Mouse (Mus musculus) forebrain, embryonic 13.5 days (tissue): ENCODE measurements around the gene Supt6. TPM values are rescaled to one million over a fixed set of nuclear protein-coding genes. Genes with fewer than 3 reads are reported as not detected.
A peak's percentile ranks its signal among the peaks of the same experiment; 100 is the strongest.

Experiments
- ATAC-seq: fragments of 200-750 bp; cut with Nextera tagmentation; 2 replicates; pipeline ENCODE4 v1.8.0; 2017
- H3K27ac ChIP-seq: fragments of 300-500 bp; sonication (generic); 2 replicates; pipeline ENCODE4 v1.5.1; 2015; ENCODE audit warnings: inconsistent platforms, mild to moderate bottlenecking, moderate library complexity
- H3K27me3 ChIP-seq: fragments of 300-500 bp; sonication (generic); 2 replicates; pipeline ENCODE4 v1.6.1; 2015; ENCODE audit warnings: mild to moderate bottlenecking, inconsistent platforms
- H3K36me3 ChIP-seq: fragments of 300-500 bp; sonication (generic); 2 replicates; pipeline ENCODE4 v1.6.1; 2015; ENCODE audit warnings: mild to moderate bottlenecking, inconsistent platforms; ENCODE audit not compliant: poor library complexity, severe bottlenecking
- H3K4me1 ChIP-seq: fragments of 300-500 bp; sonication (generic); 2 replicates; pipeline ENCODE4 v1.6.1; 2015; ENCODE audit warnings: inconsistent platforms
- H3K4me2 ChIP-seq: fragments of 300-500 bp; sonication (generic); 2 replicates; pipeline ENCODE4 v1.6.1; 2015; ENCODE audit warnings: inconsistent platforms, mild to moderate bottlenecking, moderate library complexity
- H3K4me3 ChIP-seq: fragments of 300-500 bp; sonication (generic); 2 replicates; pipeline ENCODE4 v1.5.1; 2015; ENCODE audit warnings: mild to moderate bottlenecking, inconsistent platforms
- H3K9ac ChIP-seq: fragments of 300-500 bp; sonication (generic); 2 replicates; pipeline ENCODE4 v1.6.1; 2015; ENCODE audit warnings: mild to moderate bottlenecking, inconsistent platforms
- H3K9me3 ChIP-seq: fragments of 300-500 bp; sonication (generic); replicated peaks from 2 replicates; pipeline ENCODE4 v1.6.1; 2016; ENCODE audit warnings: inconsistent platforms
- WGBS: fragments of 180-500 bp; shearing (Covaris S2); methylation state at CpG from one replicate; pipeline ENCODE4 v1.1.7; 2015; 5-methylcytosine and 5-hydroxymethylcytosine counted together
- polyA plus RNA-seq: library from polyadenylated mRNA; unstranded; fragments of >200 nt; fragmentation: Nextera tagmentation; extraction: Ambion mirVana; gene quantifications from 2 replicates; pipeline ENCODE4 v1.2.1, GENCODE M21; 2015

Gene Supt6
- polyA plus RNA-seq, 1 experiment from 2014 or later, result 24.9 TPM

DNA sequence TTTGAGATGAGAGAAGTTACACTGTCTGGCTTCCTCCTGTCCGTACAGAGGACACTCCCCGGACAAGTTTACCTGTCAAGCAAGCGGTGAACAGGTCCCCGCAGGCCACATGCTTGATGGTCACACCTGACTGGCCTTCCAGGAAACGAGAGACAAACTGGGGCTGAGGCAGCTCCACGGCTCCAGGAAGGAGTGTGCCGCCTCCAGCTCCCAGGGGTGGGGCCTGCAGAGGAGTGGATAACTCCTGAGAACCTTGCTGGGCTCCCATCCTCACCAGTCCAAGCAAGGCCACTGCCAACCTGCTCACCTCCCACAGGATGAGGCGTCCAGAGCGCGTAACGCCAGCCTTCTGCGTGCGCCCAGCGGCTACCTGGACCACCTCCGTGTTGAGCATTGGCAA, 75.5 kb downstream of the Supt6 start:
- Histone ChIP-seq H3K9ac (no peak overlapping the region), H3K4me3 (no peak overlapping the region), H3K36me3 (no peaks in the 10 kb centered on the region), H3K4me1 (peaks cover 12% of the 10 kb centered on the region), H3K27ac (no peak overlapping the region), H3K4me2 (no peak overlapping the region), H3K27me3 (no peaks in the 10 kb centered on the region), H3K9me3 (no peaks in the 10 kb centered on the region)
- no peak for ATAC-seq
- 92% methylated on average over 15 of the region's 15 CpGs for WGBS

- Histone ChIP-seq H3K9me3 (no peaks in the 10 kb centered on the region), H3K4me1 (peaks cover 17% of the 10 kb centered on the region), H3K36me3 (no peaks in the 10 kb centered on the region), H3K27ac (no peak overlapping the region), H3K9ac (no peak overlapping the region), H3K27me3 (no peaks in the 10 kb centered on the region), H3K4me3 (no peak overlapping the region), H3K4me2 (no peak overlapping the region)
- WGBS, result 57% methylated on average over 19 of the region's 19 CpGs
- ATAC-seq, result no peak
Observed at GRCm38 (mm10) chr11:78168541-78169468, 77.0 kb downstream of the Supt6 start.

GRCm38 (mm10) chr11:78167257-78167959, 78.4 kb downstream of the Supt6 start:
- 87% methylated on average over 14 of the region's 14 CpGs for WGBS
- Histone ChIP-seq H3K4me1 (peaks cover 31% of the 10 kb centered on the region), H3K9ac (no peak overlapping the region), H3K4me3 (no peak overlapping the region), H3K27ac (no peak overlapping the region), H3K36me3 (peaks cover 2% of the 10 kb centered on the region), H3K27me3 (no peaks in the 10 kb centered on the region), H3K4me2 (no peak overlapping the region), H3K9me3 (no peaks in the 10 kb centered on the region)
- no peak for ATAC-seq

DNA sequence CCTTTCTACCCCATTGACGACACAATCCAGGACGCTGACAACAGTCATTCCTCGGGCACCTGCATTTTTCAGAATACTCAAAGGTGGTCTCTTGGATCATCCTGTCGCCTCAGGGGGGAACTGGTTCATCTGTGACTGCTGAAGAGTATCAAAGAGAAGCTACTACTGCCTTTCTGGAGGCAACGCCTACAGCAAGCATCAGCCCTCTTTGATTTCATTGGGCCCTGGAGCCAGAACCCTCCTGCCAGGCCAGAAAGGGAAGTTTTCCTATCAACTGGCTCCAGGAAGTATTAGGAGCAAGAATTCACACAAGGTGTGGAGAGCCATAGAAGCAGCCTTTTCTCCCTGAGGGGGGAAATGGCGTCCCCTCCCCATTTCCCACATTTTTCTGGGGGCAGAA, 79.1 kb downstream of the Supt6 start:
- Histone ChIP-seq H3K9ac (no peak overlapping the region), H3K36me3 (peaks cover 9% of the 10 kb centered on the region), H3K27ac (no peak overlapping the region), H3K4me1 (peaks cover 39% of the 10 kb centered on the region), H3K4me3 (no peak overlapping the region), H3K27me3 (no peaks in the 10 kb centered on the region), H3K9me3 (no peaks in the 10 kb centered on the region), H3K4me2 (no peak overlapping the region)
- 73% methylated on average over 6 of the region's 6 CpGs for WGBS
- ATAC-seq, result no peak

GRCm38 (mm10) chr11:78166161-78166560, 79.6 kb downstream of the Supt6 start:
- Histone ChIP-seq H3K36me3 (peaks cover 14% of the 10 kb centered on the region), H3K4me1 (peaks cover 39% of the 10 kb centered on the region), H3K27ac (peak overlapping the region; percentile 99; the same call in 1 of the 2 replicates), H3K4me3 (peak overlapping the region; percentile 99), H3K9me3 (no peaks in the 10 kb centered on the region), H3K9ac (peak overlapping the region; percentile 99), H3K4me2 (peak overlapping the region; percentile 81), H3K27me3 (no peaks in the 10 kb centered on the region)
- ATAC-seq, result no peak
- 37% methylated on average over 4 of the region's 4 CpGs for WGBS

GRCm38 (mm10) chr11:78165761-78166109, 80.1 kb downstream of the Supt6 start:
- peaks cover 18% of the 10 kb centered on the region for H3K36me3 ChIP-seq
- H3K9ac ChIP-seq, result peak overlapping the region; percentile 99
- H3K27me3 ChIP-seq, result no peaks in the 10 kb centered on the region
- H3K27ac ChIP-seq, result peak overlapping the region; percentile 99
- H3K9me3 ChIP-seq, result no peaks in the 10 kb centered on the region
- H3K4me3 ChIP-seq, result peak overlapping the region; percentile 99
- peak; percentile 48 for ATAC-seq
- peaks cover 39% of the 10 kb centered on the region for H3K4me1 ChIP-seq
- WGBS, result 3% methylated on average over 16 of the region's 16 CpGs
- H3K4me2 ChIP-seq, result peak overlapping the region; percentile 81

GRCm38 (mm10) chr11:78164924-78165760, 80.6 kb downstream of the Supt6 start, which contains the start of gene Traf4:
Traf4 (minus strand) TSS chr11:78165589.
- Histone ChIP-seq H3K9ac (peak within 1 kb of the TSS; percentile 99), H3K27me3 (no peaks in the 10 kb centered on the region), H3K4me3 (peak within 1 kb of the TSS; percentile 99), H3K9me3 (no peaks in the 10 kb centered on the region), H3K4me1 (peaks cover 39% of the 10 kb centered on the region), H3K36me3 (peaks cover 24% of the 10 kb centered on the region), H3K4me2 (peak within 1 kb of the TSS; percentile 81), H3K27ac (peak within 1 kb of the TSS; percentile 99)
- under 1% methylated on average over 71 of the region's 78 CpGs for WGBS
- peak; percentile 87 for ATAC-seq

- Histone ChIP-seq H3K4me3 (peak overlapping the region; percentile 99), H3K27ac (peak overlapping the region; percentile 99), H3K4me2 (peak overlapping the region; percentile 81), H3K4me1 (peaks cover 39% of the 10 kb centered on the region), H3K27me3 (no peaks in the 10 kb centered on the region), H3K9me3 (no peaks in the 10 kb centered on the region), H3K36me3 (peaks cover 30% of the 10 kb centered on the region), H3K9ac (peak overlapping the region; percentile 99)
- no peak for ATAC-seq
- under 1% methylated on average over 14 of the region's 14 CpGs for WGBS
Observed at GRCm38 (mm10) chr11:78164604-78164923, 81.2 kb downstream of the Supt6 start.

- Histone ChIP-seq H3K9ac (peak overlapping the region; percentile 99), H3K9me3 (no peaks in the 10 kb centered on the region), H3K4me3 (peak overlapping the region; percentile 99), H3K36me3 (peaks cover 36% of the 10 kb centered on the region), H3K4me2 (peak overlapping the region; percentile 81), H3K4me1 (peaks cover 39% of the 10 kb centered on the region), H3K27ac (peak overlapping the region; percentile 99), H3K27me3 (no peaks in the 10 kb centered on the region)
- ATAC-seq, result peak; percentile 39
- WGBS, result 0% methylated on average over 22 of the region's 22 CpGs
Observed at GRCm38 (mm10) chr11:78163681-78164603, 81.8 kb downstream of the Supt6 start.

GRCm38 (mm10) chr11:78163045-78163444, 82.7 kb downstream of the Supt6 start:
- peaks cover 45% of the 10 kb centered on the region for H3K36me3 ChIP-seq
- WGBS, result 74% methylated on average over 2 of the region's 2 CpGs
- H3K4me2 ChIP-seq, result peak overlapping the region; percentile 81
- peak overlapping the region; percentile 99 for H3K4me3 ChIP-seq
- peaks cover 39% of the 10 kb centered on the region for H3K4me1 ChIP-seq
- no peaks in the 10 kb centered on the region for H3K27me3 ChIP-seq
- no peaks in the 10 kb centered on the region for H3K9me3 ChIP-seq
- peak overlapping the region; percentile 99 for H3K9ac ChIP-seq
- no peak for ATAC-seq
- H3K27ac ChIP-seq, result peak overlapping the region; percentile 99

- H3K4me2 ChIP-seq, result peak overlapping the region; percentile 81
- no peaks in the 10 kb centered on the region for H3K27me3 ChIP-seq
- H3K36me3 ChIP-seq, result peaks cover 51% of the 10 kb centered on the region
- H3K27ac ChIP-seq, result peak overlapping the region; percentile 99
- WGBS, result 36% methylated on average over 6 of the region's 6 CpGs
- peak overlapping the region; percentile 99 for H3K4me3 ChIP-seq
- H3K9me3 ChIP-seq, result no peaks in the 10 kb centered on the region
- ATAC-seq, result no peak
- H3K9ac ChIP-seq, result peak overlapping the region; percentile 99; the same call in 1 of the 2 replicates
- peaks cover 44% of the 10 kb centered on the region for H3K4me1 ChIP-seq
Observed at GRCm38 (mm10) chr11:78162504-78162903, 83.3 kb downstream of the Supt6 start.
